In the genomic region with DNA sequence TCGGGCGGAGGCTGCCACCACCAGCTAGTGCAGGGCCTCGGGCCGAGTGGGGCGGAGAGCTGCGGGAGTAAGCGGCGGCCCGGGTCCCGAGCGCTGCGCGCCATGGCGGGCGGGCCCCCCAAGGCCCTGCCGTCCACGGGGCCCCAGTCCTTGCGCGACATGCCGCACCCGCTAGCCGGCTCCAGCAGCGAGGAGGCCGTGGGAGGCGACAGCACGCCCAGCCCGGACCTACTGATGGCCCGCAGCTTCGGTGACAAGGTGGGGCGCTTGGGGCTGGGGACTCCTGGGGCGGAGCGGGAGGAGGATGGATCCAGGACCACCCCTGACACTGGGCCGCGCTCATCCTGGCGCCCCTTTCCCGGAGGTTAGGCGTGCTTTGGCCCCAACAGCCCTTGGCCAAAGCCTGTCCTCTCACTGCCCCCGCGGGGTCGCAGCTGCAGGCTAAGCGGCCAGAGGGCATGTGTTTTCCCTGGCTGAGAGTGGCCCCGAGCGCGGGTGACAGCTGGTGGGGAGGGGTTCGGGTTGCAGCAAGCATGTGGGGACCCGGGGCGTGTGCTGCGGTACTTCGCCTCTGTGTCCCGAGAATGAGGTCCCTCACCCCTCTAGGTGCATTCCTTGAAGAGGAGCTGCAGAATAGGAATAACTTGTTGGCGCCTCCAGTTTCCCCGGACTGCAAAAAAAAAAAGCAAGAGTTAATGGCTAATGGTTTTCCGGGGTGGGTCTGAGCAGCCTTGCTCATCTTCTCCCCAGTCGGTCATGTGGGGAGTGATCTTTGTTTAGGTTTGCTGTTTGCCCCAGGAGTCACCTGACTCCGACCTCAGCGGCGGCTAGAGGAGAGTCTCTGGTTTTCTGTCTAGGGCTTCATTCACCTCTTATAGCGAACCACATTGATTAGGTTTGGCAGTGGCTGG, we compare ENCODE assay signal across 8 mouse cellular contexts. TPM values are rescaled to one million over a fixed set of nuclear protein-coding genes. Genes with fewer than 3 reads are reported as not detected.
A peak's percentile ranks its signal among the peaks of the same experiment; 100 is the strongest.
DNase-seq lines count a peak whose midpoint lies in the region; ATAC-seq lines count a peak whose summit lies in the region.

No protein-coding gene starts in this region.

- intact Hi-C loops in heart, postnatal 25 days (cut with DNase I) = loop anchor here (2.0 to 5.0 kb wide), 3 partner anchors 21 to 66 kb away; no protein-coding TSS in a partner anchor

- no peaks in the 10 kb centered on the region for H3K9me3 ChIP-seq in forebrain, embryonic 13.5 days (replicated peaks)
- no peaks in the 10 kb centered on the region for H3K9me3 ChIP-seq in hindbrain, embryonic 14.5 days (ENCODE audit: control insufficient read depth, low read length)
- no peaks in the 10 kb centered on the region for H3K9me3 ChIP-seq in midbrain, embryonic 14.5 days (ENCODE audit: control insufficient read depth, low read length)

- H3K27ac ChIP-seq in forebrain, embryonic 13.5 days = peak overlapping the region; percentile 59
- H3K27ac ChIP-seq in hindbrain, embryonic 14.5 days = peak overlapping the region; percentile 71
- peak overlapping the region; percentile 82 for H3K27ac ChIP-seq in midbrain, embryonic 14.5 days (replicated peaks; ENCODE audit: low read depth, low read length)

- peak; percentile 97 for DNase-seq in heart, adult 11 months
- no peak for DNase-seq in heart, postnatal 25 days (ENCODE audit: low spot score)
- DNase-seq in hindbrain, embryonic 14.5 days (ENCODE audit: low spot score) = no peak
- DNase-seq in liver = peak; percentile 44
- DNase-seq in midbrain, embryonic 14.5 days = peak; percentile 58
- DNase-seq in thymus, postnatal 0 days (ENCODE audit: low spot score) = peak; percentile 34

- H3K27me3 ChIP-seq in forebrain, embryonic 13.5 days = 0 out of 2 replicates have a peak, but pooled peaks cover 2% of the 10 kb centered on the region
- no peaks in the 10 kb centered on the region for H3K27me3 ChIP-seq in hindbrain, embryonic 14.5 days (ENCODE audit: control insufficient read depth, insufficient read depth, low read length)
- H3K27me3 ChIP-seq in midbrain, embryonic 14.5 days (ENCODE audit: control insufficient read depth, insufficient read depth, low read length) = no peaks in the 10 kb centered on the region

- ATAC-seq in cerebellum, adult (ENCODE audit: insufficient number of reproducible peaks, low FRiP score, low TSS enrichment) = peak; percentile 26; the same call in 1 of the 2 replicates
- peak; percentile 89 for ATAC-seq in forebrain, embryonic 13.5 days
- ATAC-seq in hindbrain, embryonic 14.5 days (ENCODE audit: low FRiP score) = peak; percentile 66
- ATAC-seq in midbrain, embryonic 14.5 days (ENCODE audit: low FRiP score, low TSS enrichment) = peak; percentile 72

- peak overlapping the region; percentile 90 for H3K4me3 ChIP-seq in forebrain, embryonic 13.5 days
- H3K4me3 ChIP-seq in hindbrain, embryonic 14.5 days (replicated peaks; ENCODE audit: low read length) = peak overlapping the region; percentile 66
- H3K4me3 ChIP-seq in midbrain, embryonic 14.5 days (replicated peaks; ENCODE audit: low read depth, low read length) = peak overlapping the region; percentile 90

- H3K36me3 ChIP-seq in forebrain, embryonic 13.5 days (ENCODE audit: poor library complexity, severe bottlenecking) = no peaks in the 10 kb centered on the region
- H3K36me3 ChIP-seq in hindbrain, embryonic 14.5 days (replicated peaks; ENCODE audit: control insufficient read depth, insufficient read depth) = no peaks in the 10 kb centered on the region
- H3K36me3 ChIP-seq in midbrain, embryonic 14.5 days (ENCODE audit: control insufficient read depth, insufficient read depth, low read length) = no peaks in the 10 kb centered on the region

- H3K4me1 ChIP-seq in forebrain, embryonic 13.5 days = peaks cover 21% of the 10 kb centered on the region
- H3K4me1 ChIP-seq in hindbrain, embryonic 14.5 days (replicated peaks; ENCODE audit: control insufficient read depth, insufficient read depth, low read length) = peaks cover 14% of the 10 kb centered on the region
- peaks cover 14% of the 10 kb centered on the region; the same call in 1 of the 2 replicates for H3K4me1 ChIP-seq in midbrain, embryonic 14.5 days (ENCODE audit: control insufficient read depth, insufficient read depth, low read length)

- H3K9ac ChIP-seq in forebrain, embryonic 13.5 days = peak overlapping the region; percentile 89
- H3K9ac ChIP-seq in hindbrain, embryonic 14.5 days = peak overlapping the region; percentile 75
- H3K9ac ChIP-seq in midbrain, embryonic 14.5 days (replicated peaks; ENCODE audit: low read length) = peak overlapping the region; percentile 86

- peak overlapping the region; percentile 99 for H3K4me2 ChIP-seq in forebrain, embryonic 13.5 days
- H3K4me2 ChIP-seq in hindbrain, embryonic 14.5 days (replicated peaks) = peak overlapping the region; percentile 76
- H3K4me2 ChIP-seq in midbrain, embryonic 14.5 days (ENCODE audit: low read length) = peak overlapping the region; percentile 95

- WGBS in forebrain, embryonic 13.5 days = under 1% methylated on average over 53 of the region's 58 CpGs
- under 1% methylated on average over 57 of the region's 58 CpGs for WGBS in hindbrain, embryonic 14.5 days
- WGBS in midbrain, embryonic 14.5 days = under 1% methylated on average over 55 of the region's 58 CpGs

RNA-seq across cellular contexts. Expression of a gene that starts 0.6 kb away (rescaled TPM):
- total RNA-seq in heart, postnatal 25 days (2021) = 1 to 10 TPM; 6.0 to 7.9 TPM
- polyA plus RNA-seq in forebrain, embryonic 13.5 days (2015; fragmentation: Nextera tagmentation; extraction: Ambion mirVana) = 8.8 and 9.4 TPM in 2 replicates
- polyA plus RNA-seq in hindbrain, embryonic 14.5 days (2014; fragmentation: Nextera tagmentation; extraction: Ambion mirVana) = 21.9 and 29.2 TPM in 2 replicates
- 22.7 and 23.4 TPM in 2 replicates for polyA plus RNA-seq in midbrain, embryonic 14.5 days (2014; fragmentation: Nextera tagmentation; extraction: Ambion mirVana)
- polyA plus RNA-seq in thymus, postnatal 0 days (2015; fragmentation: Nextera tagmentation; extraction: Ambion mirVana) = 14.5 and 16.8 TPM in 2 replicates

RNA-seq across cellular contexts. Expression of a gene that starts 4.8 kb away (rescaled TPM):
- total RNA-seq in heart, postnatal 25 days (2021) = 10 to 100 TPM in 1 of 2 experiments, 1 to 10 TPM in 1; 9.3 to 10.9 TPM
- polyA plus RNA-seq in forebrain, embryonic 13.5 days (2015; fragmentation: Nextera tagmentation; extraction: Ambion mirVana) = 96.1 and 96.8 TPM in 2 replicates
- polyA plus RNA-seq in hindbrain, embryonic 14.5 days (2014; fragmentation: Nextera tagmentation; extraction: Ambion mirVana) = 52.2 and 52.7 TPM in 2 replicates
- 55.7 and 64.6 TPM in 2 replicates for polyA plus RNA-seq in midbrain, embryonic 14.5 days (2014; fragmentation: Nextera tagmentation; extraction: Ambion mirVana)
- polyA plus RNA-seq in thymus, postnatal 0 days (2015; fragmentation: Nextera tagmentation; extraction: Ambion mirVana) = 83.7 and 93.0 TPM in 2 replicates

Comparison
In these comparisons a context has a peak if more than half of its experiments do, and no peak if none do; other contexts are left out.
1. DNase-seq: peak in heart, adult 11 months (single experiment), liver (single experiment), midbrain, embryonic 14.5 days (single experiment) and thymus, postnatal 0 days (single experiment); none in heart, postnatal 25 days (single experiment) and hindbrain, embryonic 14.5 days (single experiment).
2. ATAC-seq: peak in every context shown above with its lines; median percentile 89 in forebrain, embryonic 13.5 days; 72 in midbrain, embryonic 14.5 days; 66 in hindbrain, embryonic 14.5 days; 26 in cerebellum, adult.
3. Peak in every context shown above with its lines, with median percentiles within 50 percentile points of each other: H3K27ac ChIP-seq, H3K4me2 ChIP-seq, H3K4me3 ChIP-seq and H3K9ac ChIP-seq.